Mouse (Mus musculus): ENCODE measurements around the gene Suv39h1. TPM values are rescaled to one million over a fixed set of nuclear protein-coding genes. Genes with fewer than 3 reads are reported as not detected.
A peak's percentile ranks its signal among the peaks of the same experiment; 100 is the strongest.

The Suv39h1 gene
- 28.6 and 30.1 TPM in 2 replicates for polyA plus RNA-seq (2015; fragmentation: Nextera tagmentation; extraction: Ambion mirVana)

DNA sequence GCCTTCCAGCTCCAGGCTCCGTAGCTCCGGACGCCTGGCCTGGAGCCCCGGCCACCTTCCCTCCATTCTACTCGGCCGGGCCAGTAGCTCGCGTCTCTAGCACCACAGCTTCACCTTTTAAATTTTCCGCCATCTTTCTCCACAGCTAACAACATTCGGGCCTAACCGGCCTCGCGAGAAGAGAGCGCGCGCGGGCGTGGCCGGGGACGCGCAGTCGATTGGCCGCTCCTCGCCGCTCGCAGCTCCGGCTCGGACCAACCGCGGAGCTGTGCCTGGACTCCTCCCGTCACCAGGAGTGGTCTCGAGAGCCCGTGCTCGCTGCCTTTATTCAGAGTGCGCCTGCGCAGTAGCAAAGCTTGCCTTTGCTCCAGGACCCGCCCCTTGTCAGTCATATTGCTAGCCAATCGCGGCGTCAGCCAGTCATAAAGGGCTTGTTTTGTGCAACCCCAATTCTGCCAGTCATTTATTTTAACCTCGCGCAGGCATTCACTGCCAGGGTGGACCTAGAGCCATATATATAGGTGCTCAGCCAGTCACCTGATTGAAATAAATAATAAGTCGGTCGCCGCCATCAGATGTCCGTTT lies at the start of gene Suv39h1:
Suv39h1 (minus strand) TSS at position 331 of the 585 bp plus-strand sequence.
- Histone ChIP-seq H3K27ac (ENCODE audit: low read length) (peak within 1 kb of the TSS; percentile 92), H3K27me3 (ENCODE audit: control insufficient read depth, insufficient read depth, low read depth, low read length) (no peaks in the 10 kb centered on the region), H3K9me3 (replicated peaks; ENCODE audit: control insufficient read depth, low read length) (no peaks in the 10 kb centered on the region), H3K9ac (ENCODE audit: low read depth, low read length) (peak within 1 kb of the TSS; percentile 76), H3K4me2 (ENCODE audit: low read depth, low read length) (peak within 1 kb of the TSS; percentile 79), H3K4me3 (ENCODE audit: low read depth, low read length) (peak within 1 kb of the TSS; percentile 71), H3K4me1 (ENCODE audit: control insufficient read depth, low read depth, low read length) (peaks cover 10% of the 10 kb centered on the region), H3K36me3 (ENCODE audit: control insufficient read depth, insufficient read depth) (peaks cover 9% of the 10 kb centered on the region)
- 21% methylated on average over 46 of the region's 46 CpGs for WGBS (ENCODE audit: insufficient replicate concordance)
- ATAC-seq (ENCODE audit: low read depth), result peak; percentile 98

DNA sequence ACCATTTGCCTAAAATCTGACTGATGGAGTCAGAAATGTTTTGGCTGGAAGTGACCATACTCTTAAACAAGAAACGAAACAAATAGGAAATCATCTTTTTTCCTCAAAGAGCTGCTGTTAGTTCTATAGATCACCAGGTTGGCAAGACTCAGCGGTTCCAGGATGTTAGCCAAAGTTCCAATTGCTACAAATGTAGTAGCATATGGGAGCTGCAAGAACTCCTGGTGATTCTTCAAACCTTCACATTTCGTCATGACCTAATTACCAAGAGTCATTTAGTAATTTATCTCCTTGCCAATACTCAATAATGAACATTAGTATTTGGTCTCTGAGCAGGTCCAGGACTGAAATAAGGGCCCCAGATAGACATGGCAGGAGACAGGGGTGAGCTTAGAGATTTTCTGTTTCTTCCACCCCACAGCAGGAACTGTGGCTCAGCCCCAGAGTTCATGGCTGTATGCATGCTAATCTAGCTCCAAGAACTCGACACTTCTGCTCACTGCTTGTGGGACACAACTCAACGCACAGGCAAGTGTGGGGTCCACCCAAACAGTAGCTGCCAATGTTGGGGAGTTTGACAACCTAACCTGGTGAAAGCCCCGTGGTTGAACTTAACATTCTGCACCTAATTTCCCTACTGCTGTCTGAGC lies 49.4 kb upstream of the Suv39h1 start:
- no peaks in the 10 kb centered on the region for H3K27me3 ChIP-seq (ENCODE audit: control insufficient read depth, insufficient read depth, low read depth, low read length)
- no peak overlapping the region for H3K9ac ChIP-seq (ENCODE audit: low read depth, low read length)
- no peak for ATAC-seq (ENCODE audit: low read depth)
- no peaks in the 10 kb centered on the region for H3K4me1 ChIP-seq (ENCODE audit: control insufficient read depth, low read depth, low read length)
- 60% methylated on average over 6 of the region's 6 CpGs for WGBS (ENCODE audit: insufficient replicate concordance)
- no peaks in the 10 kb centered on the region for H3K9me3 ChIP-seq (replicated peaks; ENCODE audit: control insufficient read depth, low read length)
- H3K4me3 ChIP-seq (ENCODE audit: low read depth, low read length), result no peak overlapping the region
- H3K4me2 ChIP-seq (ENCODE audit: low read depth, low read length), result no peak overlapping the region
- H3K36me3 ChIP-seq (ENCODE audit: control insufficient read depth, insufficient read depth), result no peaks in the 10 kb centered on the region
- no peak overlapping the region for H3K27ac ChIP-seq (ENCODE audit: low read length)

DNA sequence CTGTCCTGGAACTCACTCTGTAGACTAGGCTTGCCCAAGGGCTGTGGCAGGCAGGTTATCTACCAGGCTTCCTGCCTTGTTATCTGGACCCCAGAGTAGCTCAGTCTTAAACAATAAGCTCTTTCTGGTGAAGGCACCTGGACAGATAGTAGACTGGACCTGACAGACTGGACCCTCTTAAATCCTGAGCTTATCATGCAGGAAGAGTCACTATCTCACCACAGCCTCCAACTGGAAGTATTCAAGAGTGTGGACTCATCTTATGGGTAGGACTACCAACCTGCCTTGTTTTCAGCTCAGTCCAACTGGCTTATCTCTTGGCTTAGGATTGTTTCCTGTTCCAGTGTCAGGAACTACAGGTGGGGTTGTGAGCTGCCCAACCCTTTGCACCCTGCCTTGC lies 42.7 kb upstream of the Suv39h1 start:
- Histone ChIP-seq H3K9ac (ENCODE audit: low read depth, low read length) (no peak overlapping the region), H3K4me1 (ENCODE audit: control insufficient read depth, low read depth, low read length) (no peaks in the 10 kb centered on the region), H3K27ac (ENCODE audit: low read length) (no peak overlapping the region), H3K4me2 (ENCODE audit: low read depth, low read length) (no peak overlapping the region), H3K9me3 (replicated peaks; ENCODE audit: control insufficient read depth, low read length) (no peaks in the 10 kb centered on the region), H3K4me3 (ENCODE audit: low read depth, low read length) (no peak overlapping the region), H3K27me3 (ENCODE audit: control insufficient read depth, insufficient read depth, low read depth, low read length) (no peaks in the 10 kb centered on the region), H3K36me3 (ENCODE audit: control insufficient read depth, insufficient read depth) (no peaks in the 10 kb centered on the region)
- no peak for ATAC-seq (ENCODE audit: low read depth)

DNA sequence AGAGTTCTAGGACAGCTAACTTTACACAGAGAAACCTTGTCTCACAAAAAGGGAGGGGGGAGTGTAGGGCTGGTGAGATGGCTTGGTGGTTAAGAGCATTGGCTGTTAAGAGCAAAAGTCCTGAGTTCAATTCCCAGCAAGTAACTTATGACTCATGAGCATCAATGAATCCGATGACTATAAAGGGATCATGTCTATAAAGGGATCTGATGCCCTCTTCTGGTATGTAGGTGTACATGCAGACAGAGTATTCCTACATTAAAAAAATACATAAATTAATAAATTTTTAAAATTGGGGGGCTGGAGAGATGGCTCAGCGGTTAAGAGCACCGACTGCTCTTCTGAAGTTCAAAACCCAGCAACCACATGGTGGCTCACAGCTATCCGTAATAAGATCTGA lies 40.7 kb upstream of the Suv39h1 start:
- no peaks in the 10 kb centered on the region for H3K27me3 ChIP-seq (ENCODE audit: control insufficient read depth, insufficient read depth, low read depth, low read length)
- no peak overlapping the region for H3K9ac ChIP-seq (ENCODE audit: low read depth, low read length)
- no peaks in the 10 kb centered on the region for H3K4me1 ChIP-seq (ENCODE audit: control insufficient read depth, low read depth, low read length)
- ATAC-seq (ENCODE audit: low read depth), result no peak
- no peaks in the 10 kb centered on the region for H3K9me3 ChIP-seq (replicated peaks; ENCODE audit: control insufficient read depth, low read length)
- H3K27ac ChIP-seq (ENCODE audit: low read length), result no peak overlapping the region
- H3K36me3 ChIP-seq (ENCODE audit: control insufficient read depth, insufficient read depth), result no peaks in the 10 kb centered on the region
- WGBS (ENCODE audit: insufficient replicate concordance), result 58% methylated on average over 4 of the region's 4 CpGs
- H3K4me3 ChIP-seq (ENCODE audit: low read depth, low read length), result no peak overlapping the region
- H3K4me2 ChIP-seq (ENCODE audit: low read depth, low read length), result no peak overlapping the region

DNA sequence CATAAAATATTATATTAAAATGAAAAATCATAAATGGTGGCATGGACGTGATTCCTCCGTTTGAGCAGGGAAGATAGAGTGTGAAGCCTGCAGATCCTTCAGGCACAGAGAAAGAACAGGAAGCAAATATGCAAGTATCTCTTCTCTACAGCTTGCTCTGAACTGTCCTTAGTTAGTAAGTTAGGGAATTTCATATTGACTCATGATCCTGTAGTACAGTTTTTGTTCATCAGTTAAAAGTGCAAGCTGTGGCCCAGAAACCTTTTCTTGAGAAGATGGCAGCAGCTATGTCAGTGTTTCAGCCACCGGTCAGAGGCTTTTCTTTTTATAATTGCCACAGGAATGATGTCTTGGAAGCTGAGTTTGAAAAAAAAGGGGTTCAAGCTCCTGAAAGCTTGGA lies 30.5 kb upstream of the Suv39h1 start:
- Histone ChIP-seq H3K4me2 (ENCODE audit: low read depth, low read length) (no peak overlapping the region), H3K4me1 (ENCODE audit: control insufficient read depth, low read depth, low read length) (peaks cover 12% of the 10 kb centered on the region), H3K9me3 (replicated peaks; ENCODE audit: control insufficient read depth, low read length) (no peaks in the 10 kb centered on the region), H3K36me3 (ENCODE audit: control insufficient read depth, insufficient read depth) (no peaks in the 10 kb centered on the region), H3K27ac (ENCODE audit: low read length) (no peak overlapping the region), H3K9ac (ENCODE audit: low read depth, low read length) (no peak overlapping the region), H3K4me3 (ENCODE audit: low read depth, low read length) (no peak overlapping the region), H3K27me3 (ENCODE audit: control insufficient read depth, insufficient read depth, low read depth, low read length) (no peaks in the 10 kb centered on the region)
- WGBS (ENCODE audit: insufficient replicate concordance), result 75% methylated on average over 3 of the region's 3 CpGs
- no peak for ATAC-seq (ENCODE audit: low read depth)

DNA sequence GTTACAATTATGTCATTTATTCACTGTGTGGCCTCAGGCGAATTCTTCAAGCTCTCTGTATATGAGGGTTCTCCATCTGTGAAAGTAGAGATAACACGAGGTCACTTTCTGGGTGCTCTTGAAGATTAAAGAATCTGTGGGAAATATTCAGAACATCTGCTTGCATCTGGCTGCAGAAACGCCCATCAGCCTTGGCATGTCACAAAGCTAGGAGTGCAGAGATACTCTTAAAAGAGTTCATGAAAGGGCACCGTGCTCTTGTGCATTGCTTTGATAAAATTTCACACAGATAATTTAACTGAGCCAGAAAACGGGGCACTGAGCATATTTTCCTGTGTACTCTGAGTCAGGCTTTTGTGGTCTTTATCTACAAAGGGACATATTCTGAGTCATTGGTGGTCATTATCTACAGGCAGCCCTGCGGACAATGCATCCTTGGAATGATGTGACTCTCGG lies 27.7 kb upstream of the Suv39h1 start:
- H3K4me3 ChIP-seq (ENCODE audit: low read depth, low read length), result no peak overlapping the region
- ATAC-seq (ENCODE audit: low read depth), result peak; percentile 88
- H3K9me3 ChIP-seq (replicated peaks; ENCODE audit: control insufficient read depth, low read length), result no peaks in the 10 kb centered on the region
- H3K36me3 ChIP-seq (ENCODE audit: control insufficient read depth, insufficient read depth), result no peaks in the 10 kb centered on the region
- peak overlapping the region; percentile 41 for H3K27ac ChIP-seq (ENCODE audit: low read length)
- H3K9ac ChIP-seq (ENCODE audit: low read depth, low read length), result no peak overlapping the region
- 28% methylated on average over 7 of the region's 7 CpGs for WGBS (ENCODE audit: insufficient replicate concordance)
- H3K27me3 ChIP-seq (ENCODE audit: control insufficient read depth, insufficient read depth, low read depth, low read length), result no peaks in the 10 kb centered on the region
- H3K4me2 ChIP-seq (ENCODE audit: low read depth, low read length), result peak overlapping the region; percentile 24
- peaks cover 17% of the 10 kb centered on the region for H3K4me1 ChIP-seq (ENCODE audit: control insufficient read depth, low read depth, low read length)

DNA sequence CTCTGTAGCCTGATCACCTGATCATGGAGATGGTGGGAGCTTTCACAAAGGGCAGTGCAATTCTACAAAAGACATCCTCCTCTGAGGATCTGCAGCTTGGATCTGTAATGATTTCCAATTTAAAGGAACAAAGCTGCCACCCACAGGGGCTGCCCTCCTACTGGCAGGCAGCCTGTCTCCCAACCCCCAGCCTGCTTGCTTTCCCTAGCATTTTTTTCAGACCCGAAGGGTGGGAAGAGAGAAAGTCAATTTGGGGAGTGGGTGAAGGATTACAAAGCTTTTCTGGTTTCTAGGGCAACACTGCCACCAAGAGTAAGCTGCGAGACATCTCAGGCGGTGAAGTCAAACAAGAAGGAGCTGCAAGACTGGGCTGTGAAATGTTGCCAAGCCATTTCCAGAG lies 26.5 kb upstream of the Suv39h1 start:
- Histone ChIP-seq H3K9me3 (replicated peaks; ENCODE audit: control insufficient read depth, low read length) (no peaks in the 10 kb centered on the region), H3K27me3 (ENCODE audit: control insufficient read depth, insufficient read depth, low read depth, low read length) (no peaks in the 10 kb centered on the region)
- 37% methylated on average over 3 of the region's 3 CpGs for WGBS (ENCODE audit: insufficient replicate concordance)

DNA sequence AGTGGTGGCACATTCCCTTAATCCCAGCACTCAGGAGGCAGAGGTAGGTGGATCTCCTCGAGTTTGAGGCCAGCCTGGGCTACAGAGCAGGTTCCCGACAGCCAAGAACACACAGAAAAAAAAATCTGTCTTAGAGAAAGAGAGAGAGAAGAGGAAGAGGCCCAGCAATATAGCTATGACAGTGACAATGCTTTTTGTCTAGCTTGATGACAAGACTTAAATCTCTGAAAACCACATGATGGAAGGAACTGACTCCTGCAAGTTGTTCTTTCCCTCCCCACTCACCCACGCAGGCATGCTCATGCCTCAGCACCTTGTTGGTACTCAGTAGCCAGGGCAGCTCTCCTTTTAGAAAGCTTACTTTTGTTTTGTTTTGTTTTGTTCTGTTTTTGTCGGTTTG lies 24.9 kb upstream of the Suv39h1 start:
- Histone ChIP-seq H3K9ac (ENCODE audit: low read depth, low read length) (no peak overlapping the region), H3K9me3 (replicated peaks; ENCODE audit: control insufficient read depth, low read length) (no peaks in the 10 kb centered on the region), H3K4me1 (ENCODE audit: control insufficient read depth, low read depth, low read length) (peaks cover 21% of the 10 kb centered on the region), H3K27ac (ENCODE audit: low read length) (no peak overlapping the region), H3K27me3 (ENCODE audit: control insufficient read depth, insufficient read depth, low read depth, low read length) (no peaks in the 10 kb centered on the region), H3K4me2 (ENCODE audit: low read depth, low read length) (no peak overlapping the region), H3K4me3 (ENCODE audit: low read depth, low read length) (no peak overlapping the region), H3K36me3 (ENCODE audit: control insufficient read depth, insufficient read depth) (no peaks in the 10 kb centered on the region)
- 23% methylated on average over 4 of the region's 4 CpGs for WGBS (ENCODE audit: insufficient replicate concordance)
- ATAC-seq (ENCODE audit: low read depth), result no peak

More for the DNA sequence above, 26.5 kb upstream of the Suv39h1 start:
- peaks cover 17% of the 10 kb centered on the region for H3K4me1 ChIP-seq (ENCODE audit: control insufficient read depth, low read depth, low read length)
- no peak overlapping the region for H3K9ac ChIP-seq (ENCODE audit: low read depth, low read length)
- no peak for ATAC-seq (ENCODE audit: low read depth)
- H3K27ac ChIP-seq (ENCODE audit: low read length), result no peak overlapping the region
- H3K4me2 ChIP-seq (ENCODE audit: low read depth, low read length), result no peak overlapping the region
- H3K4me3 ChIP-seq (ENCODE audit: low read depth, low read length), result no peak overlapping the region
- no peaks in the 10 kb centered on the region for H3K36me3 ChIP-seq (ENCODE audit: control insufficient read depth, insufficient read depth)

DNA sequence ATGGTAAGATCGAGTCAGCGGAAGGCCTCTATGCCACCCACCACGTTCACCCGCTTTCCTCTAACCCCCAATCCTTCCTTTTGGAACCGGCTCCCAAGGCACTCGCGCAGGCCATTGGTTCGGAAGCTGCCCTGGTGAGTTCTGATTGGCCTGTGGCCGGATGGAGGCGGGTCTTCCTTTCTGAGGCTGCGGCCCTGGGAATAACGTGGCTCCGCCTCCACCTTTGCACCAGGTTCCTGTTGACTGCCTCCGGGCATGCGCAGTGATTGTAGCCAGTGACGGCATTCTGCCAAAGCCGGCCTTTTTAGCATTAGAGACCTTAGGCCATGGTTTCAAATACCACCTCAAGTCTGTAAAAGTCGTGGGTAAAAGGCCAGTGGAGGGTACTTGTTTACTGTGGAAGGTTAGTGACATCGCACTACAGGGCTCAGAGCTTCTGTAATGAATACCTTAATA lies 22.3 kb upstream of the Suv39h1 start:
- Histone ChIP-seq H3K9ac (ENCODE audit: low read depth, low read length) (peak overlapping the region; percentile 30), H3K4me2 (ENCODE audit: low read depth, low read length) (peak overlapping the region; percentile 49), H3K27me3 (ENCODE audit: control insufficient read depth, insufficient read depth, low read depth, low read length) (no peaks in the 10 kb centered on the region), H3K4me1 (ENCODE audit: control insufficient read depth, low read depth, low read length) (peaks cover 18% of the 10 kb centered on the region), H3K4me3 (ENCODE audit: low read depth, low read length) (peak overlapping the region; percentile 46), H3K27ac (ENCODE audit: low read length) (peak overlapping the region; percentile 68), H3K36me3 (ENCODE audit: control insufficient read depth, insufficient read depth) (no peaks in the 10 kb centered on the region), H3K9me3 (replicated peaks; ENCODE audit: control insufficient read depth, low read length) (no peaks in the 10 kb centered on the region)
- WGBS (ENCODE audit: insufficient replicate concordance), result 16% methylated on average over 19 of the region's 19 CpGs
- ATAC-seq (ENCODE audit: low read depth), result peak; percentile 95
